Mouse (Mus musculus): Measurements from ENCODE around the gene Ly6g6e.

- no peak for TF ChIP-seq POLR2A (IDR thresholded peaks at IDR 0.05; ENCODE audit: borderline replicate concordance, control insufficient read depth, low read depth, low read length)
- no peak for TF ChIP-seq CTCF (IDR thresholded peaks at IDR 0.05; ENCODE audit: control insufficient read depth, insufficient read depth, low read length)
These were observed 20.5 kb downstream of the Ly6g6e start for GRCm38 (mm10) chr17:35097164-35097655.

Data from bone marrow, adult 2 months (tissue).